Mouse (Mus musculus) ES-E14 (cell line): ENCODE results near the gene Fam169b. TPM values are rescaled to one million over a fixed set of nuclear protein-coding genes. Genes with fewer than 3 reads are reported as not detected.

Source experiments
- DNase-seq: peaks from one replicate; pipeline ENCODE4 v3.0.0-alpha.2; 2013; ENCODE audit warnings: low read depth, low spot score
- H3K27ac ChIP-seq: 2 replicates; pipeline ENCODE4 v1.5.1; 2012; ENCODE audit warnings: low read depth, mild to moderate bottlenecking, low read length, moderate library complexity, mixed read lengths; ENCODE audit not compliant: poor library complexity, insufficient read depth, severe bottlenecking
- H3K36me3 ChIP-seq: 2 replicates; pipeline ENCODE4 v1.6.1; 2012; ENCODE audit warnings: mild to moderate bottlenecking, low read length, moderate library complexity, mixed read lengths; ENCODE audit not compliant: control insufficient read depth, poor library complexity, insufficient read depth, severe bottlenecking
- H3K4me1 ChIP-seq, 2 experiments: fragments of 150-350 bp in 1 of 2; sonication (generic) in 1 of 2; 2 replicates each; pipeline ENCODE4 v1.6.1; 2012; ENCODE audit warnings: low read length in 2 of 2, mild to moderate bottlenecking in 1 of 2, mixed read lengths in 1 of 2; ENCODE audit not compliant: control insufficient read depth in 2 of 2, insufficient read depth in 2 of 2, poor library complexity in 1 of 2
- H3K4me3 ChIP-seq, 2 experiments: fragments of 150-350 bp in 1 of 2; sonication (generic) in 1 of 2; 2 replicates each; pipeline ENCODE4 v1.5.1; 2012; ENCODE audit warnings: low read length in 2 of 2, low read depth in 1 of 2, mild to moderate bottlenecking in 1 of 2, mixed read lengths in 1 of 2; ENCODE audit not compliant: insufficient read depth in 1 of 2, poor library complexity in 1 of 2, severe bottlenecking in 1 of 2
- H3K9ac ChIP-seq: 2 replicates; pipeline ENCODE4 v1.6.1; 2012; ENCODE audit warnings: low read depth, mild to moderate bottlenecking, low read length, mixed read lengths; ENCODE audit not compliant: poor library complexity, insufficient read depth, severe bottlenecking
- H3K9me3 ChIP-seq: fragments of 150-350 bp; sonication (generic); 2 replicates; pipeline ENCODE4 v1.6.1; 2012; ENCODE audit warnings: low read depth, mild to moderate bottlenecking, low read length; ENCODE audit not compliant: control insufficient read depth, insufficient read depth
- CHD2 ChIP-seq: IDR thresholded peaks from 2 replicates; pipeline ENCODE4 v1.6.1; 2014; ENCODE audit warnings: mild to moderate bottlenecking, low read depth, low read length, inconsistent platforms
- HCFC1 ChIP-seq: IDR thresholded peaks from 2 replicates; pipeline ENCODE4 v1.6.1; 2012; ENCODE audit warnings: low read length, inconsistent platforms, borderline replicate concordance; ENCODE audit not compliant: insufficient read depth
- MAFK ChIP-seq: IDR thresholded peaks from 2 replicates; pipeline ENCODE4 v1.6.1; 2014; ENCODE audit warnings: mild to moderate bottlenecking, low read depth, low read length, inconsistent platforms; ENCODE audit not compliant: insufficient read depth
- ZC3H11A ChIP-seq: IDR thresholded peaks from 2 replicates; pipeline ENCODE4 v1.6.1; 2012; ENCODE audit warnings: low read depth, mild to moderate bottlenecking, inconsistent platforms, low read length, borderline replicate concordance
- ZNF384 ChIP-seq: IDR thresholded peaks from 2 replicates; pipeline ENCODE4 v1.6.1; 2012; ENCODE audit warnings: low read depth, low read length, inconsistent platforms
- in situ Hi-C, 2 experiments: fragments of 600-800 bp; cut with MboI; formaldehyde crosslinking; loops; one replicate each; pipeline ENCODE4 v1.15.1; 2025; ENCODE audit warnings: low sequenced_read_pairs in 2 of 2, inconsistent platforms in 1 of 2; ENCODE audit not compliant: unreplicated experiment in 2 of 2
- total RNA-seq: library from RNA; depleted of rRNA; stranded (reverse); fragments of 300-350 nt; gene quantifications from 2 replicates; pipeline ENCODE4 v1.2.3, GENCODE M21; 2012

Fam169b gene
- total RNA-seq, 1 experiment = 5.7 TPM

GRCm38 (mm10) chr7:68305781-68306575, 32.3 kb downstream of the Fam169b start:
- Histone ChIP-seq H3K4me1 (peaks cover 2% of the 10 kb centered on the region in 2 experiments; a peak in 1 of 4 replicates), H3K27ac (no peak overlapping the region), H3K36me3 (no peaks in the 10 kb centered on the region), H3K9me3 (no peaks in the 10 kb centered on the region), H3K4me3 (no peak overlapping the region), H3K9ac (no peak overlapping the region)
- DNase-seq = no peak
- in situ Hi-C loops = loop anchor here in 1 of 2 experiments (25.0 kb wide), 1 partner anchor 519 kb away; no protein-coding TSS in a partner anchor
- TF ChIP-seq ZNF384 (no peak), CHD2 (no peak), ZC3H11A (no peak), MAFK (no peak), HCFC1 (no peak)

GRCm38 (mm10) chr7:68306756-68307155, 33.1 kb downstream of the Fam169b start:
- no peak overlapping the region for H3K9ac ChIP-seq
- no peak overlapping the region for H3K4me3 ChIP-seq
- H3K4me1 ChIP-seq = peaks cover 2% of the 10 kb centered on the region in 2 experiments; a peak in 1 of 4 replicates
- no peak overlapping the region for H3K27ac ChIP-seq
- in situ Hi-C loops = loop anchor here in 1 of 2 experiments (25.0 kb wide), 1 partner anchor 519 kb away; no protein-coding TSS in a partner anchor
- H3K9me3 ChIP-seq = no peaks in the 10 kb centered on the region
- H3K36me3 ChIP-seq = no peaks in the 10 kb centered on the region
- DNase-seq = no peak
- TF ChIP-seq CHD2 (no peak), ZC3H11A (no peak), HCFC1 (no peak), MAFK (no peak), ZNF384 (no peak)

DNA sequence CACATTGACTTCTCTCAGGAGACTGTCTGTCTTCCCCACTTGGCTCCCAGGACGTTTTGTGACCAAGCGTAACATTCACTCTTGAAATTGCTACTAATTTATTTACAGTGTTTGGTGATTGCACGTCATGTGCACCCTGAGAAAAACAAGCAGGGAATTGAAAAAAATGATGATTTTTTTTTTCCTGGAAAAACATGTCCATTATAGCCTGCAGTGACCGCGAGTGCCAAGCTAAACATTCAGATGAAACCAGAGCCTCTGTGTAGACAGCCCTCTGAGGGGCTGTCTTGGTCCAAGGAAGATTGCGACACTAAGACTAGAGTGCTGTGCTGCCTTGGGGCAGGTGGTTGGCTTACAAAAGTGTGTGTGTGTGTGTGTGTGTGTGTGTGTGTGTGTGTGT, 37.8 kb downstream of the Fam169b start:
- Histone ChIP-seq H3K36me3 (no peaks in the 10 kb centered on the region), H3K9me3 (no peaks in the 10 kb centered on the region), H3K27ac (no peak overlapping the region), H3K9ac (no peak overlapping the region), H3K4me1 (peaks cover 2% of the 10 kb centered on the region in 2 experiments; a peak in 1 of 4 replicates), H3K4me3 (no peak overlapping the region)
- no peak for TF ChIP-seq ZNF384
- no peak for TF ChIP-seq ZC3H11A
- TF ChIP-seq MAFK = no peak
- TF ChIP-seq CHD2 = no peak
- no peak for TF ChIP-seq HCFC1
- in situ Hi-C loops = loop anchor here in 1 of 2 experiments (25.0 kb wide), 1 partner anchor 524 kb away; no protein-coding TSS in a partner anchor
- DNase-seq = no peak

DNA sequence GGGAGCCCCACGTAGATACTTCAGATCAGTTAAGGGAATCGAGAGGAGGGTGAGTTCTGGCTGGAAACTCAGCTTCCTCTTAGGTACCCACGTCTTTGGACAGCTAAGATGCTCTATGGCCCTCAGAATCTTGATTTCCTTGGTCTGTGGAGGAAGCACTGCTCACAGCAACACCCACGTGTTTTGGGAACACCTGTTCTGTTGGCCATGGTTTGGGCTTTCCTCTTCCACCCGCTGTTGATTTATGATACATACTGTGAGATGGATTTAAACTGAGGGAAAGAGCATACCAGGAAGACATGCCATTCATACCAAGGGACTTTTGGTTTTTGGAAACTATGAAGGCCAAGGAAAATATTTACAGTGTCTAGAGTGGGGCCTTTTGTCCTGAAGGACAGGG, 38.8 kb downstream of the Fam169b start:
- Histone ChIP-seq H3K27ac (no peak overlapping the region), H3K4me3 (no peak overlapping the region), H3K9me3 (no peaks in the 10 kb centered on the region), H3K9ac (no peak overlapping the region), H3K36me3 (no peaks in the 10 kb centered on the region), H3K4me1 (peaks cover 2% of the 10 kb centered on the region in 2 experiments; a peak in 1 of 4 replicates)
- in situ Hi-C loops = loop anchor here in 1 of 2 experiments (25.0 kb wide), 1 partner anchor 525 kb away; no protein-coding TSS in a partner anchor
- no peak for TF ChIP-seq ZNF384
- no peak for TF ChIP-seq HCFC1
- no peak for DNase-seq
